Mouse (Mus musculus): ENCODE measurements around the gene Cdhr2. TPM values are rescaled to one million over a fixed set of nuclear protein-coding genes. Genes with fewer than 3 reads are reported as not detected.

The Cdhr2 gene
- polyA plus RNA-seq, 1 experiment from 2014 or later, result not detected

DNA sequence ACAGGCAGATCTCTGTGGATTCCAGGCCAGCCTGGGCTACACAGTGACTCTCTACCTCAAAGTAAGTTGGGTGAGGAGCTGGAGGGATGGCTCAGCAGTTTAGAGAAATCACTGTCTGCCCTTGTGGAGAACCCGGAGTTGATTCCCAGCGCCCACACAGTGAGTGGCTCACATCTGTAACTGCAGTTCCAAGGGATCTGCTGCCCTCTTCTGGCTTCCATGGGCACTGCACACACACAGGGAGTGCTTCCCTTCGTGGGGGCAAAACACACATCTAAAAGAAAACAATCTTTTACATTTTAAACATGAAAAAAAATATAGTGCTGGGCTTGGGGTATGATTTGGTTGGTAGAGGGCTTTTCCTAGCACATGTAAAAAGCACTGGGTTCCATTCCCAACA is 21.9 kb downstream of the Cdhr2 start:
- TF ChIP-seq CTCF (IDR thresholded peaks at IDR 0.05), result no peak
- ATAC-seq (no peak), DNase-seq (ENCODE audit: low read depth, low spot score) (no peak)
- ChIA-PET CTCF (no interaction called here), POLR2A (no interaction called here)
- in situ Hi-C loops (cut with MboI; ENCODE audit: low pct_unique_long_range_greater_than_20kb), result no loop called here
- peaks cover 21% of the 10 kb centered on the region for H3K27me3 ChIP-seq

DNA sequence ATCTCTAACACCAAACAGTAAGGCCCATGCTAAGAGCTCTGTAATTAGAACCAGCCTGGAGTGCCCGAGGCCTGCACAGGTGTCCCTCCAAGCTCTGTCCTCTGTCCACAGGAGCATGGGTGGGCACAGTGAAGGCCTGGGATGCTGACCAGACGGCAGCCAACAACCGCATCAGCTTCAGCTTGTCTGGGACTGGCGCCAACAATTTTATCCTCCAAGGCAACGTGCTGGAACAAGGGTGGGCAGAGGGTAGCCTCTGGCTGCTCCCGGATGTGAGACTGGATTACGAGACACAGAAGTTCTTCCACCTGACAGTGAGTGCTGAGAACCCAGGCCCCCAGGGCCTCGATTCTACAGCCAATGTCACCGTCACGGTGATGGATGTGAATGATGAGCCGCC is 24.9 kb downstream of the Cdhr2 start:
- ChIA-PET POLR2A (no interaction called here), CTCF (no interaction called here)
- H3K27me3 ChIP-seq, result peaks cover 10% of the 10 kb centered on the region
- TF ChIP-seq CTCF (IDR thresholded peaks at IDR 0.05), result no peak
- in situ Hi-C loops (cut with MboI; ENCODE audit: low pct_unique_long_range_greater_than_20kb), result no loop called here
- no peak for ATAC-seq
- DNase-seq (ENCODE audit: low read depth, low spot score), result no peak

DNA sequence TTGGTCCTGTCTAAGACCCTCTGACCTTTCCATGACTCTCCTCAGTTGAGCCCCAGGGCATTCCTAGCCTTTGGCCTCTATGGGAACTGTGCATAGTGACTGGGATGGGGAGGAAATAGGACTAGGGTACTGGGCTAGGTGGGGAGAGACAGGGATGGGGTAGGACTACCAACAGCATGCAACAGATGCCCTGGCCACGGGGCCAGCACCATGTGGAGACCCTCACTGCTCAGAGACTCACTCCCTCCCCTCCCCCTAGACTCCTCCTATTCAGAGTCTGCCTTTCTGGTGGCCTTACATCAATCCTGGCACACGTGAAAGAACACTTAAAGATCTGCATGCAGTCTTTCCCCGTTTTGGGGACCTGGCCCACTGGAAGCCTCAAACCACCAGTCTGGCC is 35.7 kb downstream of the Cdhr2 start:
- ATAC-seq (no peak), DNase-seq (ENCODE audit: low read depth, low spot score) (no peak)
- in situ Hi-C loops (cut with MboI; ENCODE audit: low pct_unique_long_range_greater_than_20kb), result no loop called here
- ChIA-PET CTCF (no interaction called here), POLR2A (interaction anchor here (0.6 kb wide), 1 partner anchor 25 kb away, joined by 3 read pairs; no protein-coding TSS in a partner anchor)
- H3K27me3 ChIP-seq, result peaks cover 54% of the 10 kb centered on the region
- TF ChIP-seq CTCF (IDR thresholded peaks at IDR 0.05), result no peak

DNA sequence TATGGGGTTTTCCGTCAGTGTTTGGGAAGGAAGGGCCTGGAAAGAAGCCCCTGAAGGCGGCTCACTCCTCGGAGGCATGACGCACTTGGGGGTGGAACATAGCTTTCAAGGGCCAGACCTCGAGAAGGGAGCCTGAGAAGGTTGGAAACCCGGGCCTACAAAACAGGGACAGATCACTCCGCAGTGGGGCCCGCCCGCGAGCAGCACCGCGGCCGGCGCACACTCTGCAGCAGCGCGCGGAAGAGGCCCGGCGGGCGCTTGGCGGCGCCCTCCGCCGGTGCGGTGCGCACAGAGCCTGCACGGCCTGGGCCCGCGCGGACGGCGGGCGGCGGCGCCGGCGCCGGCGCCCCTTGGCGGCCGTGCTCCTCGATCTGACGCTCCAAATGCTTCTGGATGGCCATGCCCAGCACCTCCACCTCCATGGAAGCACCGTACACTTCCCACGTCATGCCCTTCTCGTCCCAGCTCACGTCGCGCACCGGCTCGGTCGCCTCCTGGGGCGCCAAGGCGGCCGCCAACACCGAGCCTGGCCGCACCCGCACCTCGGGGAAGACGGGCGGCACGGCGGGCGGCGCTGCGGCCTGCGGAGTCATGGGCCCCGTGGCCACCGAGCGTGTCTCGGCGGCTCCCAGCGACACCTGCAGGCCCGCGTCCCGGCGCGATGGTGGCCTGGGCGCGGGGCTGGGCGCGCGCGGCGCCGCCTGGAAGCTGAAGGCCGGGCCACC is 36.4 kb downstream of the Cdhr2 start:
- ATAC-seq (no peak), DNase-seq (ENCODE audit: low read depth, low spot score) (no peak)
- in situ Hi-C loops (cut with MboI; ENCODE audit: low pct_unique_long_range_greater_than_20kb), result no loop called here
- ChIA-PET POLR2A (no interaction called here), CTCF (no interaction called here)
- no peak for TF ChIP-seq CTCF (IDR thresholded peaks at IDR 0.05)
- peaks cover 59% of the 10 kb centered on the region for H3K27me3 ChIP-seq

DNA sequence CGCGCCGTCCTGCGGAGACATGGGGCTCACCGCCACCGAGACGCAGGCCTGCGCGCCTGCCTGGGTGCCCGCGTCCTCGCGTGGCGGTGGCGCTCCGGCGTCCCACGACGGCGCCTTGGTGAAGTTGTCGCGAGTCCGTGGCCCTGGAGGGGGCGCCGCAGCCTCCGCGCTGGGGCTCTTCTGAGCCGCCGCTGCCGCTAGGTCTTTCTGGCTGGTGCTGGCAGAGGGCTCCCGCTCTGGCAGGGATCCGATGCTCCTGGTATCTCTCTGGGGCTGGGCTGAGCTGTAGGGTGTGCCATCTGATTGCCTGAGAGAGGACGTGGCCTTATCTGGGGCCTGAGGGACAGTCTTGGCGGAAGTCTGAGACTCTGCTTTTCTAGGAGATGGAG is 36.9 kb downstream of the Cdhr2 start:
- in situ Hi-C loops (cut with MboI; ENCODE audit: low pct_unique_long_range_greater_than_20kb), result no loop called here
- DNase-seq (ENCODE audit: low read depth, low spot score), result no peak
- CTCF ChIA-PET, result no interaction called here
- POLR2A ChIA-PET, result no interaction called here
- no peak for TF ChIP-seq CTCF (IDR thresholded peaks at IDR 0.05)
- peaks cover 57% of the 10 kb centered on the region for H3K27me3 ChIP-seq
- no peak for ATAC-seq

DNA sequence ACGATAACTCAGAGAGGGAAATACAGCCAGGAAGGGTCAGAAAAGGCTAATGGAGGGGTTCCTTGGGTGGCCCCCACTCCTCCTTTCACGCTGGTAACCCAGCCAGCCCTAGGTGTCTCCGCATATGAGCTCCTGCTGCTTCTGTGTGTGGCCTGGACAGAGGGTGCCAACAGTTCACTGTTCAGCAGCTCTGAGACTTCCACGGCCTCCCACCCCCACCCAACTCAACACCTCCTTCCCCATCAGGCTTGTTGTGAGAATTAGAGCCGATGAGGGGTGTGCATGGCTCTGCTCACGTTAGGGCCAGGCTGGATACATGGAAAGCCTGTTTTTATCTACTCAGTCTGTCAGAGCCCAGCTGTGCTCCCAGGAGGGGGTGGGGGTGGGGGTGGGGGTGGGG is 44.8 kb downstream of the Cdhr2 start:
- in situ Hi-C loops (cut with MboI; ENCODE audit: low pct_unique_long_range_greater_than_20kb), result no loop called here
- POLR2A ChIA-PET, result no interaction called here
- DNase-seq (ENCODE audit: low read depth, low spot score) (no peak), ATAC-seq (no peak)
- no peak for TF ChIP-seq CTCF (IDR thresholded peaks at IDR 0.05)
- CTCF ChIA-PET, result no interaction called here
- peaks cover 17% of the 10 kb centered on the region for H3K27me3 ChIP-seq

DNA sequence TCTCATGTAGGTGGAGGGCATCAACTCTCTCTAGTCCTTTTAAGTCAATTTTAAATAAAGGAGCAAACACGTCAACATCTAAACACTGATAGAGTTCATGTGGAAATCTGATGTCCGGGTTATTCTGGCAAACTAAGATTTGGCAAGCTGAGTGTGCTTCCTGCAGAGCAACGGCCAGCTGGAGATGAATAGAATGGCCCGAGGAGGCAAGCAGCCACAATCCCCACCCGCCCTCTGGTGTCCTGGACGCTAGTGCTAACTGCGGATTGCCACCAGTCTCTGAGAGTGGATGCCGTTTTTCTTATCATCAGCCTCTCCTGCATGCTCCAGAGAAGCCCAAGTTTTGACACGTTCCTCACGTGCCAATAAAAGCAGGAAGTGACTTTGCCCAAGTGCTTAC is 45.6 kb downstream of the Cdhr2 start:
- no peak for TF ChIP-seq CTCF (IDR thresholded peaks at IDR 0.05)
- POLR2A ChIA-PET, result no interaction called here
- in situ Hi-C loops (cut with MboI; ENCODE audit: low pct_unique_long_range_greater_than_20kb), result no loop called here
- peaks cover 16% of the 10 kb centered on the region for H3K27me3 ChIP-seq
- CTCF ChIA-PET, result no interaction called here
- ATAC-seq, result no peak
- DNase-seq (ENCODE audit: low read depth, low spot score), result no peak

DNA sequence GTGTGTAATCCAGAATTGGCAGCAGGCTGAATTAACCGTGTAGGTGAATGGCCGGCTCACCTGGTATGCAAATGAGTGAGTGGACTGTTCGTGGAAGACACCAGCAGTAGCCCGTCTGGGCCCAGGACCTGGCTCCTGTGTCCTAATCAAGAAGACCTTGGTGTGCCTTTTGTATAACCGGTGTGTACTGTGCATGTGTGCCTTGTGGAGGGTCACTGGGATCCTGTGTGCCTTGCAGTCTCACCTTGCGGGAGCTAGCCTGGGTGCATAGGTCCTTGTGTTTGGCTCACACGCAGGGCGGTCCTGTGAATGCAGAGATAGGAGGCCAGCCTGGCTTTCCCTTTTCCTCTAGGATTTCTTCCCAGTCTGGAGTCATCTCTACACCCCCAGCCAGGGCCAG is 46.9 kb downstream of the Cdhr2 start:
- DNase-seq (ENCODE audit: low read depth, low spot score), result no peak
- H3K27me3 ChIP-seq, result peaks cover 16% of the 10 kb centered on the region
- ATAC-seq, result no peak
- ChIA-PET POLR2A (no interaction called here), CTCF (no interaction called here)
- TF ChIP-seq CTCF (IDR thresholded peaks at IDR 0.05), result no peak
- in situ Hi-C loops (cut with MboI; ENCODE audit: low pct_unique_long_range_greater_than_20kb), result no loop called here

DNA sequence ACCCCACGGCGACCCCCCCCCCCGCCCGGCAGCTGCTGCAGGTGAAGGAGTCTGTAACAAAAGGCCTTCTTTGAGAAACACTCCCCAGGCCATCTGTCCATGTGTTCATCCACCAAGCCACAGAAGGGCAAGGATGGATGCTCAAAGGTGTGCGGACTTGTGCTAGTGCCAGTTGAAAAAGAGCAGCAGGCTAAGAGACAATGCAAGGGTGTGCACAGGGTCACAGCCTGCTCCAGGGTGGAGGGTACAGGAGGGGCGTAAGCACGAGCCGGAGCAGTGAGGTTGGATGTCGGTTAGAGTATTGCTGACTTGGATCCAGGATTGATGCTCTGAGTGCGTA is 47.4 kb downstream of the Cdhr2 start:
- DNase-seq (ENCODE audit: low read depth, low spot score) (no peak), ATAC-seq (no peak)
- ChIA-PET POLR2A (no interaction called here), CTCF (no interaction called here)
- in situ Hi-C loops (cut with MboI; ENCODE audit: low pct_unique_long_range_greater_than_20kb), result no loop called here
- TF ChIP-seq CTCF (IDR thresholded peaks at IDR 0.05), result no peak
- H3K27me3 ChIP-seq, result peaks cover 20% of the 10 kb centered on the region

DNA sequence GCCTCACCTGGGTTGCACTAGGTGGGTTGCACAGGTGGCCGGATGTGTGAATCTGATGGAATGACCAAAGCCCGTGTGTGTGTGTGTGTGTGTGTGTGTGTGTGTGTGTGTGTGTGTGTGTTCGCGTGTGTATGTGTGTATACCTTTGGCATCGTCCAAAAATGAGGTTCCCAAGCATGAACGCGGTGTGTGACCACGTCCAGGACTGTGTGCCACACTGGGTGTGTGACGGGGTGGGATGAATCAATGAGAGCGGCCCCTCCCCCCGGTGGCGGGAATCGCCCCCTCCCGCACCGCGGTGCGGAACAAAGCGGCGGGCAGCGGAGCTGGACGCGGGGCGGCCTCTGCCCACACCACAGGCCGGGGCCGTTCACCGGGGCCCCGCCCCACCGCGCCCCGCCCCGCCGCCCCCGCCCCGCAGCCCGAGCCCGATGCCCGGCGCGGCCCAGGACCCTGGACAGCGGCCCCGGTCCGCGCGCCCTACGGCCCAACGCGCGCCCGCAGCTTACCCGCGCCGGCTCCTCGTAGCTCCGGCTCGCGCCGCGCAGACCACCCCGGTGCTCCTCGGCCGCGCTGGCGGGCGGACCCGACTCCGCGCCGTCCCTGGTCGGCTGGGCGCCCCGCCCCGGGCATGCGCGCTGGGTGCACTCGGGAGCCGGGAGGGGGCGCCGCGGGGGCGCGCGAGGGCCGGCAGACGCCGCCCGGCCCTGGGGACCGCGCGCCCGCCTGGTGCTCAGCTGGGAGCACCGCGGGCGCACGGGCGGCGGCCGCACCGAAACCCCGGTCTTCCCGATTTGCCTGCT is 48.0 kb downstream of the Cdhr2 start:
- ATAC-seq (peak; percentile 33), DNase-seq (ENCODE audit: low read depth, low spot score) (no peak)
- POLR2A ChIA-PET, result no interaction called here
- peaks cover 21% of the 10 kb centered on the region for H3K27me3 ChIP-seq
- CTCF ChIA-PET, result no interaction called here
- TF ChIP-seq CTCF (IDR thresholded peaks at IDR 0.05), result no peak
- in situ Hi-C loops (cut with MboI; ENCODE audit: low pct_unique_long_range_greater_than_20kb), result no loop called here

DNA sequence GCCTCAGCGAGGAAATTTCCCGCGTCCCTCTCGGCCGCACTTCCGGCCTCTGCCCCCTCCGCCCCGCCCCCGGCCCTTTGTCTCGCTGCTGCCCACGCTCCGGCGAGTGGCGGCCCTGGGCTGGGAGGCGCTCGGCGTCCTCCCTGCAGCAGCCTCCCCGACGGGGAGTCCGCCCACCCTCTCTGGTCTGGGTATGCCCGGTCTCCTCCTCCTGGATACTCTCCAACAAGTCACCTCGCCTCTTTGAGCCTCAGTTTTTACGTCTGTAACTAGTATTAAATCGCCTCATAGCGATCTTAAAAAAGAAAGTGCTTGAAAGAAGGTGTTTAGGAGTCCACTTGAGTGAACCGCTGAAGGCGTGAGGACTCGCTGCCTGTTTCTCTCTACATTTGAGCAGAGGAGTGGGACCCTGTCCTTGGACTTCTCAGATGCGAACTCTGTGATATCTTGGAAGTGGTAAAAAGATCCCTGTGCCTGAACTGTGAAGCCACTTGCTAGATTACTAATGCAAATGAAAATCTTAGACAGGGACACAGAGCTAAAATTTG is 48.7 kb downstream of the Cdhr2 start, which contains the start of gene Gprin1:
Gprin1 (minus strand) TSS at position 11 of the 548 bp plus-strand sequence.
- TF ChIP-seq CTCF (IDR thresholded peaks at IDR 0.05), result no peak
- DNase-seq (ENCODE audit: low read depth, low spot score), result no peak
- peaks cover 21% of the 10 kb centered on the region for H3K27me3 ChIP-seq
- in situ Hi-C loops (cut with MboI; ENCODE audit: low pct_unique_long_range_greater_than_20kb), result no loop called here
- ChIA-PET POLR2A (no interaction called here), CTCF (no interaction called here)
- ATAC-seq, result no peak
